Mouse (Mus musculus): ENCODE data around the gene Cilp2.

Gene Cilp2

GRCm38 (mm10) chr8:69887289-69888243 is at the start of gene Cilp2:
Gene Cilp2, minus strand, starts transcription at chr8:69887687.
- DNase-seq, result no peak

GRCm38 (mm10) chr8:69936050-69936794 is 48.7 kb upstream of the Cilp2 start:
- no peak for DNase-seq

GRCm38 (mm10) chr8:69935431-69935830 is 47.9 kb upstream of the Cilp2 start:
- DNase-seq, result no peak

GRCm38 (mm10) chr8:69934582-69934981 is 47.1 kb upstream of the Cilp2 start:
- DNase-seq, result no peak

- DNase-seq, result no peak
Observed at GRCm38 (mm10) chr8:69933811-69934210, 46.3 kb upstream of the Cilp2 start.

GRCm38 (mm10) chr8:69926901-69927300 is 39.4 kb upstream of the Cilp2 start:
- DNase-seq, result no peak

GRCm38 (mm10) chr8:69923986-69924385 is 36.5 kb upstream of the Cilp2 start:
- no peak for DNase-seq

GRCm38 (mm10) chr8:69921141-69921540 is 33.7 kb upstream of the Cilp2 start:
- DNase-seq, result no peak

- no peak for DNase-seq
Observed at GRCm38 (mm10) chr8:69919876-69920662, 32.6 kb upstream of the Cilp2 start.

- DNase-seq, result peak; percentile 85
Observed at GRCm38 (mm10) chr8:69919010-69919409, 31.5 kb upstream of the Cilp2 start.

- DNase-seq, result no peak
Observed at GRCm38 (mm10) chr8:69918506-69918905, 31.0 kb upstream of the Cilp2 start.

- no peak for DNase-seq
Observed at GRCm38 (mm10) chr8:69915748-69916147, 28.3 kb upstream of the Cilp2 start.

- no peak for DNase-seq
Observed at GRCm38 (mm10) chr8:69914526-69914925, 27.0 kb upstream of the Cilp2 start.

GRCm38 (mm10) chr8:69912478-69913074 is 25.1 kb upstream of the Cilp2 start:
- no peak for DNase-seq

- no peak for DNase-seq
Observed at GRCm38 (mm10) chr8:69911917-69912316, 24.4 kb upstream of the Cilp2 start.

GRCm38 (mm10) chr8:69907106-69907505 is 19.6 kb upstream of the Cilp2 start:
- no peak for DNase-seq

- no peak for DNase-seq
Observed at GRCm38 (mm10) chr8:69906260-69906659, 18.8 kb upstream of the Cilp2 start.

- no peak for DNase-seq
Observed at GRCm38 (mm10) chr8:69904096-69904495, 16.6 kb upstream of the Cilp2 start.

GRCm38 (mm10) chr8:69903063-69903542 is 15.6 kb upstream of the Cilp2 start:
- DNase-seq, result peak; percentile 99

- DNase-seq, result peak; percentile 64
Observed at GRCm38 (mm10) chr8:69902163-69903062, 14.9 kb upstream of the Cilp2 start, which contains the start of the genes Tssk6, Ndufa13 and Yjefn3. Gene Tssk6, plus strand, starts transcription at chr8:69902184. Gene Ndufa13, minus strand, starts transcription at chr8:69902558. Gene Yjefn3, minus strand, starts transcription at chr8:69902712.
